Mouse (Mus musculus): ENCODE measurements around the gene Zfp804a.

DNA sequence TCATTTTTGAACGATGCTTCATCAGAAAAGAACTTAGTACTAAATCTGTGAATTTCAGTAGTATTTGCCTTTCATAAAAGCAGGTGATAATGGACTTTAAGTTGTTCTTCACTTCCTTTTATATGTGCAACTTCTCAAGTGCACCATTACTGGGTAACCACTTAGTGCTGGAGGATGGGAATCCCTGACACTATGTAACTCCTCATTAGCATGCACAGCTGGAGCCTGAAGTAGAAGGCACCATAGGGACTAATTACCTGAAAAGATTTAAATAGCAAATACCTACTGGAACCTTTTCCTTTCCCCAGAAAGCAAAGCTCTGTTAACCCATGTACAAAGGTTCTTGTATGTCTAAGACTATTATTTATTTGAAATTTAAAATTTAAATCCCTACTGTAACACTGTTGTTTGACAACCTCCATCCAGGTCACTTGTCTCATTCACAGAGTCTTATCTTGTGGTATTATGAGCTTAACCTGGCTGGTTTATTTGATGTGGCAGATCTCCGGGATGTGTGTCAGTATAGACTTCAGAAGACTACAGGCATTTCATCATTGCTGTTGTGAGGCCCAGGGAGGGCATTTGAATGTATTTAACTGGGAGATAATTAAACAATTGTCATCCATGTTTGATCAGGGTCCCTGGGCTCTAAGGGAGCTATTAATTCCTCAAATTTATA lies 229.7 kb downstream of the Zfp804a start:
- TF ChIP-seq MAFK (IDR thresholded peaks at IDR 0.05; ENCODE audit: insufficient read depth, low read depth, low read length) (no peak), CHD2 (IDR thresholded peaks at IDR 0.05; ENCODE audit: low read depth, low read length) (no peak), HCFC1 (IDR thresholded peaks at IDR 0.05; ENCODE audit: borderline replicate concordance, insufficient read depth, low read length) (no peak), ZC3H11A (IDR thresholded peaks at IDR 0.05; ENCODE audit: borderline replicate concordance, low read depth, low read length) (no peak)

All from ES-E14 (cell line).